Mouse (Mus musculus): ENCODE data around the gene Uck2.

GRCm38 (mm10) chr1:167266720-167267119 lies 18.4 kb downstream of the Uck2 start:
- TF ChIP-seq CTCF (IDR thresholded peaks at IDR 0.05; ENCODE audit: low read depth) (no peak), EP300 (IDR thresholded peaks at IDR 0.05; ENCODE audit: low read depth) (no peak)

Measured in liver, embryonic 14.5 days (tissue).